Mouse (Mus musculus): Measurements from ENCODE around the gene Siae. TPM values are rescaled to one million over a fixed set of nuclear protein-coding genes. Genes with fewer than 3 reads are reported as not detected.
A peak's percentile ranks its signal among the peaks of the same experiment; 100 is the strongest.

Gene Siae
- total RNA-seq (2014; rRNA removed) (15.2 and 15.8 TPM in 2 replicates), polyA plus RNA-seq (2015; fragmentation: Nextera tagmentation; extraction: Ambion mirVana) (14.9 and 16.1 TPM in 2 replicates)

GRCm38 (mm10) chr9:37554838-37555748 lies at the start of gene Siae:
Gene Siae (plus strand): TSS chr9:37555698.
- Histone ChIP-seq H3K9ac (replicated peaks; ENCODE audit: low read length, poor library complexity, severe bottlenecking) (no peak within 1 kb of the TSS), H3K9me3 (ENCODE audit: low read length) (no peaks in the 10 kb centered on the region), H3K27ac (ENCODE audit: low read depth, low read length) (peak within 1 kb of the TSS; percentile 32; the same call in 1 of the 2 replicates), H3K4me2 (ENCODE audit: low read depth, low read length, poor library complexity, severe bottlenecking) (no peak within 1 kb of the TSS), H3K4me3 (ENCODE audit: low read depth, low read length) (no peak within 1 kb of the TSS), H3K36me3 (ENCODE audit: insufficient read depth, low read length) (no peaks in the 10 kb centered on the region), H3K4me1 (ENCODE audit: insufficient read depth, low read length) (peaks cover 8% of the 10 kb centered on the region), H3K27me3 (ENCODE audit: insufficient read depth, low read length) (peaks cover 10% of the 10 kb centered on the region)
- 23% methylated on average over 7 of the region's 7 CpGs for WGBS
- DNase-seq (ENCODE audit: low spot score) (peak; percentile 42), ATAC-seq (ENCODE audit: low FRiP score) (peak; percentile 49)
- TF ChIP-seq CTCF (IDR thresholded peaks at IDR 0.05) = no peak

GRCm38 (mm10) chr9:37506023-37506422 lies 49.5 kb upstream of the Siae start:
- Histone ChIP-seq H3K4me2 (ENCODE audit: low read depth, low read length, poor library complexity, severe bottlenecking) (no peak overlapping the region), H3K9me3 (ENCODE audit: low read length) (no peaks in the 10 kb centered on the region), H3K36me3 (ENCODE audit: insufficient read depth, low read length) (no peaks in the 10 kb centered on the region), H3K9ac (replicated peaks; ENCODE audit: low read length, poor library complexity, severe bottlenecking) (no peak overlapping the region), H3K4me3 (ENCODE audit: low read depth, low read length) (no peak overlapping the region), H3K27ac (ENCODE audit: low read depth, low read length) (no peak overlapping the region), H3K27me3 (ENCODE audit: insufficient read depth, low read length) (no peaks in the 10 kb centered on the region), H3K4me1 (ENCODE audit: insufficient read depth, low read length) (no peaks in the 10 kb centered on the region)
- no peak for TF ChIP-seq CTCF (IDR thresholded peaks at IDR 0.05)
- DNase-seq (ENCODE audit: low spot score) (no peak), ATAC-seq (ENCODE audit: low FRiP score) (no peak)
- WGBS = 96% methylated on average over 1 of the region's 1 CpGs

GRCm38 (mm10) chr9:37512097-37512496 lies 43.4 kb upstream of the Siae start:
- H3K9ac ChIP-seq (replicated peaks; ENCODE audit: low read length, poor library complexity, severe bottlenecking) = no peak overlapping the region
- 94% methylated on average over 2 of the region's 2 CpGs for WGBS
- peak; percentile 28; the same call in 1 of the 2 replicates for TF ChIP-seq CTCF (IDR thresholded peaks at IDR 0.05)
- no peaks in the 10 kb centered on the region for H3K36me3 ChIP-seq (ENCODE audit: insufficient read depth, low read length)
- ATAC-seq (ENCODE audit: low FRiP score) = no peak
- no peaks in the 10 kb centered on the region for H3K9me3 ChIP-seq (ENCODE audit: low read length)
- no peak overlapping the region for H3K4me2 ChIP-seq (ENCODE audit: low read depth, low read length, poor library complexity, severe bottlenecking)
- H3K27ac ChIP-seq (ENCODE audit: low read depth, low read length) = no peak overlapping the region
- no peak for DNase-seq (ENCODE audit: low spot score)
- no peak overlapping the region for H3K4me3 ChIP-seq (ENCODE audit: low read depth, low read length)
- H3K27me3 ChIP-seq (ENCODE audit: insufficient read depth, low read length) = no peaks in the 10 kb centered on the region
- no peaks in the 10 kb centered on the region for H3K4me1 ChIP-seq (ENCODE audit: insufficient read depth, low read length)

- ATAC-seq (ENCODE audit: low FRiP score) (no peak), DNase-seq (ENCODE audit: low spot score) (no peak)
- H3K4me3 ChIP-seq (ENCODE audit: low read depth, low read length) = no peak overlapping the region
- H3K36me3 ChIP-seq (ENCODE audit: insufficient read depth, low read length) = 0 out of 2 replicates have a peak, but pooled peaks cover 2% of the 10 kb centered on the region
- no peak overlapping the region for H3K4me2 ChIP-seq (ENCODE audit: low read depth, low read length, poor library complexity, severe bottlenecking)
- H3K9me3 ChIP-seq (ENCODE audit: low read length) = no peaks in the 10 kb centered on the region
- no peak for TF ChIP-seq CTCF (IDR thresholded peaks at IDR 0.05)
- no peaks in the 10 kb centered on the region for H3K27me3 ChIP-seq (ENCODE audit: insufficient read depth, low read length)
- H3K27ac ChIP-seq (ENCODE audit: low read depth, low read length) = no peak overlapping the region
- H3K4me1 ChIP-seq (ENCODE audit: insufficient read depth, low read length) = no peaks in the 10 kb centered on the region
- WGBS = 78% methylated on average over 3 of the region's 3 CpGs
- H3K9ac ChIP-seq (replicated peaks; ENCODE audit: low read length, poor library complexity, severe bottlenecking) = no peak overlapping the region
Measured at GRCm38 (mm10) chr9:37514456-37514855, 41.0 kb upstream of the Siae start.

GRCm38 (mm10) chr9:37517467-37517866 lies 38.0 kb upstream of the Siae start:
- Histone ChIP-seq H3K4me2 (ENCODE audit: low read depth, low read length, poor library complexity, severe bottlenecking) (no peak overlapping the region), H3K36me3 (ENCODE audit: insufficient read depth, low read length) (peaks cover 2% of the 10 kb centered on the region), H3K4me3 (ENCODE audit: low read depth, low read length) (no peak overlapping the region), H3K27me3 (ENCODE audit: insufficient read depth, low read length) (no peaks in the 10 kb centered on the region), H3K9me3 (ENCODE audit: low read length) (no peaks in the 10 kb centered on the region), H3K9ac (replicated peaks; ENCODE audit: low read length, poor library complexity, severe bottlenecking) (no peak overlapping the region), H3K4me1 (ENCODE audit: insufficient read depth, low read length) (no peaks in the 10 kb centered on the region), H3K27ac (ENCODE audit: low read depth, low read length) (no peak overlapping the region)
- ATAC-seq (ENCODE audit: low FRiP score) (no peak), DNase-seq (ENCODE audit: low spot score) (no peak)
- 72% methylated on average over 1 of the region's 1 CpGs for WGBS
- no peak for TF ChIP-seq CTCF (IDR thresholded peaks at IDR 0.05)

- Histone ChIP-seq H3K4me3 (ENCODE audit: low read depth, low read length) (no peak overlapping the region), H3K4me1 (ENCODE audit: insufficient read depth, low read length) (no peaks in the 10 kb centered on the region), H3K27me3 (ENCODE audit: insufficient read depth, low read length) (no peaks in the 10 kb centered on the region), H3K36me3 (ENCODE audit: insufficient read depth, low read length) (peaks cover 9% of the 10 kb centered on the region), H3K9ac (replicated peaks; ENCODE audit: low read length, poor library complexity, severe bottlenecking) (no peak overlapping the region), H3K9me3 (ENCODE audit: low read length) (no peaks in the 10 kb centered on the region), H3K4me2 (ENCODE audit: low read depth, low read length, poor library complexity, severe bottlenecking) (no peak overlapping the region), H3K27ac (ENCODE audit: low read depth, low read length) (no peak overlapping the region)
- TF ChIP-seq CTCF (IDR thresholded peaks at IDR 0.05) = no peak
- 95% methylated on average over 8 of the region's 8 CpGs for WGBS
- ATAC-seq (ENCODE audit: low FRiP score) = no peak
- no peak for DNase-seq (ENCODE audit: low spot score)
Measured at GRCm38 (mm10) chr9:37518991-37519390, 36.5 kb upstream of the Siae start.

All from midbrain, postnatal 0 days (tissue).